ENCODE assay signal across 9 mouse cellular contexts in genomic region chr10:57847916-57848682, GRCm38 (mm10). TPM values are rescaled to one million over a fixed set of nuclear protein-coding genes. Genes with fewer than 3 reads are reported as not detected.
A peak's percentile ranks its signal among the peaks of the same experiment; 100 is the strongest.
DNase-seq lines count a peak whose midpoint lies in the region; ATAC-seq and TF ChIP-seq lines count a peak whose summit lies in the region.
"Had no signal": no experiment of that assay in that cellular context is flagged by ENCODE, and none has a peak within 500 bp of the region (broad histone marks: within the 10 kb centered on the region; RNA-seq: fewer than 3 reads in every experiment).

No protein-coding gene starts in this region.

- no peak overlapping the region for H3K27ac ChIP-seq in liver, embryonic 12.5 days
- H3K27ac ChIP-seq in midbrain, embryonic 10.5 days (replicated peaks), result no peak overlapping the region; the same call in 1 of the 2 replicates
- H3K27ac ChIP-seq: macrophage had no signal

- in situ Hi-C loops in Patski (cut with MboI; ENCODE audit: low pct_unique_long_range_greater_than_20kb), result no loop called here

- H3K4me3 ChIP-seq in liver, embryonic 12.5 days, result no peak overlapping the region
- no peak overlapping the region for H3K4me3 ChIP-seq in midbrain, embryonic 10.5 days

- no peak overlapping the region for H3K4me2 ChIP-seq in liver, embryonic 12.5 days

- ATAC-seq in liver, embryonic 12.5 days, result no peak
- peak; percentile 26 for ATAC-seq in Patski
- ATAC-seq in inflammation-experienced regulatory T-cells, adult 6 months, result peak; percentile 90

- no peaks in the 10 kb centered on the region for H3K9me3 ChIP-seq in liver, embryonic 12.5 days (replicated peaks)
- no peaks in the 10 kb centered on the region for H3K9me3 ChIP-seq in midbrain, embryonic 10.5 days (replicated peaks)

- H3K4me1 ChIP-seq in liver, embryonic 12.5 days, result no peaks in the 10 kb centered on the region
- H3K4me1 ChIP-seq in midbrain, embryonic 10.5 days, result no peaks in the 10 kb centered on the region

- H3K36me3 ChIP-seq in liver, embryonic 12.5 days, result no peaks in the 10 kb centered on the region
- no peaks in the 10 kb centered on the region for H3K36me3 ChIP-seq in midbrain, embryonic 10.5 days

- H3K9ac ChIP-seq in liver, embryonic 12.5 days, result no peak overlapping the region

- 37% methylated on average over 5 of the region's 6 CpGs for WGBS in liver, embryonic 12.5 days (ENCODE audit: insufficient replicate concordance)
- WGBS in midbrain, embryonic 10.5 days, result 63% methylated on average over 5 of the region's 6 CpGs

- no peaks in the 10 kb centered on the region for H3K27me3 ChIP-seq in liver, embryonic 12.5 days (replicated peaks)
- H3K27me3 ChIP-seq in Patski, result peaks cover 15% of the 10 kb centered on the region
- no peaks in the 10 kb centered on the region for H3K27me3 ChIP-seq in midbrain, embryonic 10.5 days (ENCODE audit: low read depth, poor library complexity, severe bottlenecking)

- CTCF ChIA-PET in Patski (lab: Charles Lee), result interaction anchor here (1.0 to 1.3 kb wide), 3 partner anchors 104 to 113 kb away, joined by 3 to 5 read pairs (median 3); no protein-coding TSS in a partner anchor

- DNase-seq in liver (peak; percentile 5), Patski (ENCODE audit: low read depth, low spot score) (no peak)
- peak; percentile 37 for DNase-seq in embryo, embryonic 11.5 days (ENCODE audit: low read depth, low spot score)
- peak; percentile 28 for DNase-seq in midbrain, embryonic 10.5 days (ENCODE audit: low spot score)
- peak; percentile 11 for DNase-seq in thymus, postnatal 25 days
- DNase-seq in heart, adult 8-10 months (ENCODE audit: low spot score), result no peak

- peak; percentile 69 for TF ChIP-seq CTCF in Patski (IDR thresholded peaks at IDR 0.05)

- POLR2A ChIA-PET in Patski (lab: Charles Lee), result no interaction called here

RNA-seq across cellular contexts. Expression of gene Smpdl3a, which starts 54.0 kb away (rescaled TPM):
- polyA plus RNA-seq in liver, embryonic 12.5 days (2016; fragmentation: Nextera tagmentation; extraction: Ambion mirVana), result 10.8 TPM in 2 replicates
- 0.31 TPM for polyA plus RNA-seq in Patski (2021)
- 100 to 1,000 TPM; 110 to 180 (median 175) TPM for polyA plus RNA-seq in inflammation-experienced regulatory T-cells, adult 6 months (2017; shearing (Covaris generic))
- 7.2 and 10.1 TPM in 2 replicates for polyA plus RNA-seq in midbrain, embryonic 10.5 days (2016; fragmentation: Nextera tagmentation; extraction: Ambion mirVana)
- total RNA-seq in heart, adult 8-10 months (2022), result 10 to 100 TPM; 62.0 to 66.1 (median 63.8) TPM

Comparison
In these comparisons a context has a peak if more than half of its experiments do, and no peak if none do; other contexts are left out.
1. DNase-seq: peak in liver (single experiment), embryo, embryonic 11.5 days (single experiment), midbrain, embryonic 10.5 days (single experiment) and thymus, postnatal 25 days (single experiment); none in Patski (single experiment) and heart, adult 8-10 months (single experiment).